ENCODE assay signal across 7 mouse cellular contexts in genomic region chr3:81037312-81037859, GRCm38 (mm10). TPM values are rescaled to one million over a fixed set of nuclear protein-coding genes. Genes with fewer than 3 reads are reported as not detected.
A peak's percentile ranks its signal among the peaks of the same experiment; 100 is the strongest.
DNase-seq lines count a peak whose midpoint lies in the region; ATAC-seq and TF ChIP-seq lines count a peak whose summit lies in the region.

No protein-coding gene starts in this region.

- no peaks in the 10 kb centered on the region for H3K27me3 ChIP-seq in hindbrain, postnatal 0 days (ENCODE audit: insufficient read depth, low read length)
- no peaks in the 10 kb centered on the region for H3K27me3 ChIP-seq in limb, embryonic 11.5 days (ENCODE audit: control insufficient read depth, insufficient read depth, low read length)
- H3K27me3 ChIP-seq in midbrain, embryonic 14.5 days (ENCODE audit: control insufficient read depth, insufficient read depth, low read length) = no peaks in the 10 kb centered on the region
- H3K27me3 ChIP-seq in stomach, embryonic 15.5 days (replicated peaks) = no peaks in the 10 kb centered on the region

- H3K27ac ChIP-seq in gastrocnemius, adult 2 months = peak overlapping the region; percentile 81
- peak overlapping the region; percentile 78 for H3K27ac ChIP-seq in hindbrain, postnatal 0 days
- peak overlapping the region; percentile 96 for H3K27ac ChIP-seq in limb, embryonic 11.5 days (replicated peaks; ENCODE audit: low read depth, low read length)
- peak overlapping the region; percentile 70; the same call in 1 of the 2 replicates for H3K27ac ChIP-seq in midbrain, embryonic 14.5 days (replicated peaks; ENCODE audit: low read depth, low read length)
- H3K27ac ChIP-seq in stomach, embryonic 15.5 days = peak overlapping the region; percentile 88

- H3K36me3 ChIP-seq in hindbrain, postnatal 0 days (ENCODE audit: insufficient read depth, low read length) = no peaks in the 10 kb centered on the region
- H3K36me3 ChIP-seq in limb, embryonic 11.5 days (ENCODE audit: control insufficient read depth, insufficient read depth, low read length) = no peaks in the 10 kb centered on the region
- no peaks in the 10 kb centered on the region for H3K36me3 ChIP-seq in midbrain, embryonic 14.5 days (ENCODE audit: control insufficient read depth, insufficient read depth, low read length)
- no peaks in the 10 kb centered on the region for H3K36me3 ChIP-seq in stomach, embryonic 15.5 days

- intact Hi-C loops in gastrocnemius, adult 2 months (cut with DNase I) = loop anchor here (5.0 to 10.0 kb wide), 4 partner anchors 80 to 887 kb away; no protein-coding TSS in a partner anchor

- peak overlapping the region; percentile 93 for H3K4me2 ChIP-seq in hindbrain, postnatal 0 days (ENCODE audit: low read depth, low read length)
- H3K4me2 ChIP-seq in limb, embryonic 11.5 days (ENCODE audit: low read depth, severe bottlenecking) = peak overlapping the region; percentile 49
- H3K4me2 ChIP-seq in midbrain, embryonic 14.5 days (ENCODE audit: low read length) = peak overlapping the region; percentile 96
- H3K4me2 ChIP-seq in stomach, embryonic 15.5 days = peak overlapping the region; percentile 93

- no peaks in the 10 kb centered on the region for H3K9me3 ChIP-seq in hindbrain, postnatal 0 days (ENCODE audit: low read length)
- no peaks in the 10 kb centered on the region for H3K9me3 ChIP-seq in limb, embryonic 11.5 days (ENCODE audit: control insufficient read depth, low read length)
- H3K9me3 ChIP-seq in midbrain, embryonic 14.5 days (ENCODE audit: control insufficient read depth, low read length) = no peaks in the 10 kb centered on the region
- no peaks in the 10 kb centered on the region for H3K9me3 ChIP-seq in stomach, embryonic 15.5 days

- peak; percentile 59 to 89 for DNase-seq in adrenal gland, adult (ENCODE audit: inconsistent age in 2 of 2, low spot score in 1 of 2)
- DNase-seq in cerebellum, adult 11-12 months = peak; percentile 16
- DNase-seq in gastrocnemius, adult 2 months = peak; percentile 57
- peak; percentile 63 for DNase-seq in hindbrain, postnatal 0 days (ENCODE audit: low spot score)
- peak; percentile 73 for DNase-seq in limb, embryonic 11.5 days (ENCODE audit: low spot score)
- peak; percentile 74 for DNase-seq in midbrain, embryonic 14.5 days

- under 1% methylated on average over 33 of the region's 34 CpGs for WGBS in hindbrain, postnatal 0 days
- under 1% methylated on average over 34 of the region's 34 CpGs for WGBS in limb, embryonic 11.5 days
- WGBS in midbrain, embryonic 14.5 days = under 1% methylated on average over 34 of the region's 34 CpGs
- under 1% methylated on average over 34 of the region's 34 CpGs for WGBS in stomach, embryonic 15.5 days

- H3K4me1 ChIP-seq in hindbrain, postnatal 0 days (ENCODE audit: insufficient read depth, low read length) = no peaks in the 10 kb centered on the region; the same call in 1 of the 2 replicates
- peaks cover 2% of the 10 kb centered on the region; the same call in 1 of the 2 replicates for H3K4me1 ChIP-seq in limb, embryonic 11.5 days (ENCODE audit: control insufficient read depth, insufficient read depth, low read length)
- peaks cover 12% of the 10 kb centered on the region; the same call in 1 of the 2 replicates for H3K4me1 ChIP-seq in midbrain, embryonic 14.5 days (ENCODE audit: control insufficient read depth, insufficient read depth, low read length)
- 0 out of 2 replicates have a peak, but pooled peaks cover 3% of the 10 kb centered on the region for H3K4me1 ChIP-seq in stomach, embryonic 15.5 days

- no peak for TF ChIP-seq CTCF in gastrocnemius, adult 2 months (IDR thresholded peaks at IDR 0.05)
- TF ChIP-seq CTCF in hindbrain, postnatal 0 days (IDR thresholded peaks at IDR 0.05; ENCODE audit: low read depth) = no peak

- peak overlapping the region; percentile 92 for H3K4me3 ChIP-seq in gastrocnemius, adult 2 months
- peak overlapping the region; percentile 87 for H3K4me3 ChIP-seq in hindbrain, postnatal 0 days (ENCODE audit: low read length)
- H3K4me3 ChIP-seq in limb, embryonic 11.5 days (ENCODE audit: low read depth, low read length) = peak overlapping the region; percentile 80
- peak overlapping the region; percentile 75 for H3K4me3 ChIP-seq in midbrain, embryonic 14.5 days (replicated peaks; ENCODE audit: low read depth, low read length)
- H3K4me3 ChIP-seq in stomach, embryonic 15.5 days (replicated peaks) = peak overlapping the region; percentile 76

- peak overlapping the region; percentile 82 for H3K9ac ChIP-seq in hindbrain, postnatal 0 days (replicated peaks; ENCODE audit: low read length)
- peak overlapping the region; percentile 94 for H3K9ac ChIP-seq in limb, embryonic 11.5 days (ENCODE audit: low read length)
- peak overlapping the region; percentile 68 for H3K9ac ChIP-seq in midbrain, embryonic 14.5 days (replicated peaks; ENCODE audit: low read length)
- H3K9ac ChIP-seq in stomach, embryonic 15.5 days = peak overlapping the region; percentile 60

- ATAC-seq in hindbrain, postnatal 0 days = peak; percentile 61
- peak; percentile 18; the same call in 1 of the 2 replicates for ATAC-seq in limb, embryonic 11.5 days (ENCODE audit: insufficient number of reproducible peaks, low FRiP score, low TSS enrichment, low read depth)
- ATAC-seq in midbrain, embryonic 14.5 days (ENCODE audit: low FRiP score, low TSS enrichment) = peak; percentile 62
- peak; percentile 32; the same call in 1 of the 2 replicates for ATAC-seq in stomach, embryonic 15.5 days (ENCODE audit: insufficient read depth, low FRiP score, low read depth)

RNA-seq across cellular contexts. Expression of gene Pdgfc, which starts 1.2 kb away (rescaled TPM):
- total RNA-seq in gastrocnemius, adult 2 months (2021) = 1 to 10 TPM; 1.6 to 3.3 TPM
- total RNA-seq in hindbrain, postnatal 0 days (2014; rRNA removed) = 5.4 and 7.1 TPM in 2 replicates
- polyA plus RNA-seq in hindbrain, postnatal 0 days (2015; fragmentation: Nextera tagmentation; extraction: Ambion mirVana) = 7.5 and 7.7 TPM in 2 replicates
- polyA plus RNA-seq in limb, embryonic 11.5 days (2014; fragmentation: Nextera tagmentation; extraction: Ambion mirVana) = 69.8 and 77.5 TPM in 2 replicates
- 5.4 and 6.3 TPM in 2 replicates for polyA plus RNA-seq in midbrain, embryonic 14.5 days (2014; fragmentation: Nextera tagmentation; extraction: Ambion mirVana)
- 15.8 and 16.3 TPM in 2 replicates for polyA plus RNA-seq in stomach, embryonic 15.5 days (2015; fragmentation: Nextera tagmentation; extraction: Ambion mirVana)

Comparison
In these comparisons a context has a peak if more than half of its experiments do, and no peak if none do; other contexts are left out.
1. Peak in every context shown above with its lines: DNase-seq, ATAC-seq, H3K4me3 ChIP-seq and H3K27ac ChIP-seq.
2. DNase-seq: peak in every context shown above with its lines; median percentile 74 in adrenal gland, adult; 74 in midbrain, embryonic 14.5 days; 73 in limb, embryonic 11.5 days; 63 in hindbrain, postnatal 0 days; 57 in gastrocnemius, adult 2 months; 16 in cerebellum, adult 11-12 months.